Comparison of ENCODE assay signal across 11 mouse cellular contexts in the genomic region with DNA sequence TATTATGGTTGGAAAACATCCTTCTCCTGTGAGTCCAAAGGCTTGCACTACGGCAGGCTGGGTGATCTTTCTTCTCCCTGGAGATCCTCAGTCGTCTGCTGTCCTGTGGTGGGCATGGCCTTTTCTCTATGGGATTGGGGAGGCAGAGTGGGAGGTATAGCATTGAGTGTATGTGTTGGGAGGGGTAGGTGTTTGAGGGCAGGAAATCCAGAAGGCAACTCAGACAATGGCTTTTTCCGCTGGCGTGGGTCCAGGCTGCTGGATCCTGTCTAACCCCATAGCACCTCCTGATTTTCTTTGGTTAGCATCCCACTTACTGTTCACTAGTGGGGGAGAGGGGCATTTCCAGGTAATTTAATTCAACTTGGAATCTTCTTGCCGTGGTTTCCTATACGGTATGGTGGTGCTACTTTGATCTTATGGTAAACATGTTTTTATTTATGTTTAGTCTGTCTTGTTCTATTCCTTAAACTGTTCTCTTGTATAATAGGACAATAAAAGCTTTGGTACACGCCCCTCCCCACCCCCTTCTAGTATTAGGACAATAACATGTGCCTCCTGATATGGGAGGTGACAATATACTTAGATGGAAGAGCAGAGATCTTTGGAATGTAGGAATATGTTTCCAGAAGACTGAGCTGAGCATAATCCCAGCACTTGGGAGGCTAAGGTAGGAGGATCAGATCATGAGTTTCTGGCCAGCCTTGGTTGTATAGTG. TPM values are rescaled to one million over a fixed set of nuclear protein-coding genes. Genes with fewer than 3 reads are reported as not detected.
DNase-seq lines count a peak whose midpoint lies in the region; ATAC-seq lines count a peak whose summit lies in the region.
"Had no signal": no experiment of that assay in that cellular context is flagged by ENCODE, and none has a peak within 500 bp of the region (broad histone marks: within the 10 kb centered on the region; RNA-seq: fewer than 3 reads in every experiment).

No protein-coding gene starts in this region.

- peak; percentile 63 for DNase-seq in gastrocnemius, postnatal 10 days
- no peak for DNase-seq in gastrocnemius, adult 8-10 months (ENCODE audit: low spot score in 2 of 2)
- DNase-seq in heart, embryonic 10.5 days (ENCODE audit: low spot score): no peak
- DNase-seq in lung, postnatal 36 days: peak; percentile 84
- no peak for DNase-seq in cerebellum, adult 9-11 months
- no peak for DNase-seq in thymus, postnatal 25 days
- DNase-seq in right cerebral cortex, postnatal 25 days: no peak

- 60% methylated on average over 7 of the region's 7 CpGs for WGBS in heart, embryonic 10.5 days
- 59% methylated on average over 7 of the region's 7 CpGs for WGBS in kidney, embryonic 15.5 days

- H3K9ac ChIP-seq in kidney, embryonic 15.5 days: no peak overlapping the region
- H3K9ac ChIP-seq: embryonic facial prominence, embryonic 12.5 days; midbrain, embryonic 12.5 days had no signal

- H3K27ac ChIP-seq in heart, embryonic 10.5 days: peak overlapping the region; percentile 71
- H3K27ac ChIP-seq in kidney, embryonic 15.5 days: peak overlapping the region; percentile 79
- H3K27ac ChIP-seq: embryonic facial prominence, embryonic 12.5 days; midbrain, embryonic 12.5 days had no signal

- no peaks in the 10 kb centered on the region for H3K36me3 ChIP-seq in heart, embryonic 10.5 days
- H3K36me3 ChIP-seq in kidney, embryonic 15.5 days: no peaks in the 10 kb centered on the region
- H3K36me3 ChIP-seq: embryonic facial prominence, embryonic 12.5 days; midbrain, embryonic 12.5 days had no signal

- H3K4me1 ChIP-seq in heart, embryonic 10.5 days: peaks cover 25% of the 10 kb centered on the region
- peaks cover 15% of the 10 kb centered on the region for H3K4me1 ChIP-seq in kidney, embryonic 15.5 days
- H3K4me1 ChIP-seq: embryonic facial prominence, embryonic 12.5 days; midbrain, embryonic 12.5 days had no signal

- H3K27me3 ChIP-seq in heart, embryonic 10.5 days (ENCODE audit: insufficient read depth, poor library complexity, severe bottlenecking): no peaks in the 10 kb centered on the region
- H3K27me3 ChIP-seq in kidney, embryonic 15.5 days: no peaks in the 10 kb centered on the region
- H3K27me3 ChIP-seq: embryonic facial prominence, embryonic 12.5 days; midbrain, embryonic 12.5 days had no signal

- no peaks in the 10 kb centered on the region for H3K9me3 ChIP-seq in heart, embryonic 10.5 days
- H3K9me3 ChIP-seq in kidney, embryonic 15.5 days (replicated peaks): no peaks in the 10 kb centered on the region
- H3K9me3 ChIP-seq: embryonic facial prominence, embryonic 12.5 days; midbrain, embryonic 12.5 days had no signal

- peak overlapping the region; percentile 28 for H3K4me2 ChIP-seq in kidney, embryonic 15.5 days
- H3K4me2 ChIP-seq: embryonic facial prominence, embryonic 12.5 days; midbrain, embryonic 12.5 days had no signal

- ATAC-seq in kidney, embryonic 15.5 days (replicated peaks; ENCODE audit: low FRiP score): no peak; the same call in 1 of the 2 replicates

- peak overlapping the region; percentile 24; the same call in 1 of the 2 replicates for H3K4me3 ChIP-seq in heart, embryonic 10.5 days
- H3K4me3 ChIP-seq in kidney, embryonic 15.5 days (replicated peaks): peak overlapping the region; percentile 15; the same call in 1 of the 2 replicates
- H3K4me3 ChIP-seq: embryonic facial prominence, embryonic 12.5 days; midbrain, embryonic 12.5 days had no signal

RNA-seq across cellular contexts. Expression of gene Itga5, which starts 17.4 kb away (rescaled TPM):
- 10 to 100 TPM; 27.6 to 40.5 TPM for total RNA-seq in gastrocnemius, postnatal 10 days (2021)
- 1 to 10 TPM; 4.0 to 4.9 (median 4.5) TPM for total RNA-seq in gastrocnemius, adult 8-10 months (2022)
- 60.6 and 98.7 TPM in 2 replicates for polyA plus RNA-seq in heart, embryonic 10.5 days (2016; fragmentation: Nextera tagmentation; extraction: Ambion mirVana)
- 32.8 and 41.3 TPM in 2 replicates for polyA plus RNA-seq in kidney, embryonic 15.5 days (2015; fragmentation: Nextera tagmentation; extraction: Ambion mirVana)

RNA-seq across cellular contexts. Expression of gene Zfp385a, which starts 44.0 kb away (rescaled TPM):
- 10 to 100 TPM; 39.3 to 45.7 TPM for total RNA-seq in gastrocnemius, postnatal 10 days (2021)
- 1 to 10 TPM; 5.7 to 6.4 (median 5.9) TPM for total RNA-seq in gastrocnemius, adult 8-10 months (2022)
- polyA plus RNA-seq in heart, embryonic 10.5 days (2016; fragmentation: Nextera tagmentation; extraction: Ambion mirVana): 8.9 and 15.8 TPM in 2 replicates
- polyA plus RNA-seq in kidney, embryonic 15.5 days (2015; fragmentation: Nextera tagmentation; extraction: Ambion mirVana): 12.5 and 14.4 TPM in 2 replicates

RNA-seq across cellular contexts. Expression of gene Gtsf1, which starts 46.3 kb away (rescaled TPM):
- not detected for total RNA-seq in gastrocnemius, postnatal 10 days (2021)
- not detected for total RNA-seq in gastrocnemius, adult 8-10 months (2022)
- 3.9 and 21.8 TPM in 2 replicates for polyA plus RNA-seq in heart, embryonic 10.5 days (2016; fragmentation: Nextera tagmentation; extraction: Ambion mirVana)
- polyA plus RNA-seq in kidney, embryonic 15.5 days (2015; fragmentation: Nextera tagmentation; extraction: Ambion mirVana): not detected in 2 replicates
- total RNA-seq: adrenal gland, adult 18-20 months had no signal
- polyA plus RNA-seq: embryonic facial prominence, embryonic 12.5 days; midbrain, embryonic 12.5 days had no signal

Comparison
In these comparisons a context has a peak if more than half of its experiments do, and no peak if none do; other contexts are left out.
1. DNase-seq: peak in gastrocnemius, postnatal 10 days (single experiment) and lung, postnatal 36 days (single experiment); none in gastrocnemius, adult 8-10 months (0 of 2), heart, embryonic 10.5 days (single experiment), cerebellum, adult 9-11 months (single experiment), thymus, postnatal 25 days (single experiment) and right cerebral cortex, postnatal 25 days (single experiment).
2. RNA of gene Itga5, which starts 17.4 kb away (total RNA-seq): 27.6 to 40.5 TPM in gastrocnemius, postnatal 10 days; 4.0 to 4.9 TPM in gastrocnemius, adult 8-10 months; every median in the first group is over 4 times any median in the second.
3. RNA of gene Zfp385a, which starts 44.0 kb away (total RNA-seq): 39.3 to 45.7 TPM in gastrocnemius, postnatal 10 days; 5.7 to 6.4 TPM in gastrocnemius, adult 8-10 months; every median in the first group is over 4 times any median in the second.